Mouse (Mus musculus): Measurements from ENCODE around the gene Iqgap2.

DNA sequence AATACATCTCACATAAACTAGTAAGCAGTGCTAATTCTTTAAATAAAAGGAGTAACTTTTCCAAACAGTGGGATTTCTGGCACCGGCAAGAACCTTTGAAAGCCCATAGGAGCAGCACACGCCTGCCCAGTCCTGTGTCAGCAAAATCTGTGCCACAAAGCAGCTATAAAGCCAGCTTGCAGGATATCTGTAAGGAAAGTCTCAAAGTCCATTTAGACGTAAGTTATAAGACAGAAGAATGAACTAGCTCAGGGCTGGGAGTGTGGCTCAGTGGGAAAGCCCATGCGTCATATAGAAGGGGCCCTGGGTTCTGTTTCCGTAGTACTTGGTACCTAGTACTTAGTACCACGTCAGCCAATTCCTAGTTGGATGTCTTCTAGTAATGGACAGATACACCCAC is 58.2 kb downstream of the Iqgap2 start:
- TF ChIP-seq GATA1 (IDR thresholded peaks at IDR 0.05; ENCODE audit: low read length) (no peak), TAL1 (IDR thresholded peaks at IDR 0.05; ENCODE audit: low read length) (no peak)
